Mouse (Mus musculus) intestine, embryonic 14.5 days (tissue): Measurements from ENCODE around the gene Tcf25. TPM values are rescaled to one million over a fixed set of nuclear protein-coding genes. Genes with fewer than 3 reads are reported as not detected.
"Not testable (repeated sequence)": the region's sequence is repeated elsewhere in the genome, so short reads cannot be mapped to it uniquely, and the experiment has no call there.

Experiments used
- ATAC-seq: fragments of 200-750 bp; cut with Nextera tagmentation; replicated peaks from 2 replicates; pipeline ENCODE4 v1.8.0; 2017; ENCODE audit warnings: low read depth, moderate number of reproducible peaks, moderate TSS enrichment, moderate library complexity; ENCODE audit not compliant: low FRiP score, low TSS enrichment
- DNase-seq: peaks from one replicate; pipeline ENCODE4 v3.0.0-alpha.2; 2018; ENCODE audit warnings: low spot score
- H3K27ac ChIP-seq: fragments of 300-500 bp; sonication (generic); 2 replicates; pipeline ENCODE4 v1.5.1; 2014; ENCODE audit warnings: low read depth, mild to moderate bottlenecking, control low read depth
- H3K27me3 ChIP-seq: fragments of 300-500 bp; sonication (generic); replicated peaks from 2 replicates; pipeline ENCODE4 v1.6.1; 2014; ENCODE audit warnings: low read length, control low read depth; ENCODE audit not compliant: control insufficient read depth, insufficient read depth
- H3K36me3 ChIP-seq: fragments of 300-500 bp; sonication (generic); 2 replicates; pipeline ENCODE4 v1.6.1; 2014; ENCODE audit warnings: low read length, control low read depth; ENCODE audit not compliant: control insufficient read depth, insufficient read depth
- H3K4me1 ChIP-seq: fragments of 300-500 bp; sonication (generic); replicated peaks from 2 replicates; pipeline ENCODE4 v1.6.1; 2014; ENCODE audit warnings: low read length, control low read depth, mixed read lengths; ENCODE audit not compliant: control insufficient read depth, insufficient read depth
- H3K4me2 ChIP-seq: fragments of 300-500 bp; sonication (generic); 2 replicates; pipeline ENCODE4 v1.6.1; 2014; ENCODE audit warnings: low read length
- H3K4me3 ChIP-seq: fragments of 300-500 bp; sonication (generic); 2 replicates; pipeline ENCODE4 v1.5.1; 2014; ENCODE audit warnings: low read depth, low read length, control low read depth, mixed read lengths
- H3K9ac ChIP-seq: fragments of 300-500 bp; sonication (generic); 2 replicates; pipeline ENCODE4 v1.6.1; 2014; ENCODE audit warnings: mild to moderate bottlenecking, low read length
- H3K9me3 ChIP-seq: fragments of 300-500 bp; sonication (generic); 2 replicates; pipeline ENCODE4 v1.6.1; 2016; ENCODE audit warnings: low read length, control low read depth; ENCODE audit not compliant: control insufficient read depth
- WGBS: fragments of 180-500 bp; shearing (Covaris S2); extraction: QIAGEN DNeasy Blood & Tissue Kit; methylation state at CpG from one replicate; pipeline ENCODE4 v1.1.7; 2014; 5-methylcytosine and 5-hydroxymethylcytosine counted together
- polyA plus RNA-seq: library from polyadenylated mRNA; unstranded; fragments of >200 nt; fragmentation: Nextera tagmentation; extraction: Ambion mirVana; gene quantifications from 2 replicates; pipeline ENCODE4 v1.2.1, GENCODE M21; 2014

Gene Tcf25
- polyA plus RNA-seq, 1 experiment from 2014 or later: 170 TPM

DNA sequence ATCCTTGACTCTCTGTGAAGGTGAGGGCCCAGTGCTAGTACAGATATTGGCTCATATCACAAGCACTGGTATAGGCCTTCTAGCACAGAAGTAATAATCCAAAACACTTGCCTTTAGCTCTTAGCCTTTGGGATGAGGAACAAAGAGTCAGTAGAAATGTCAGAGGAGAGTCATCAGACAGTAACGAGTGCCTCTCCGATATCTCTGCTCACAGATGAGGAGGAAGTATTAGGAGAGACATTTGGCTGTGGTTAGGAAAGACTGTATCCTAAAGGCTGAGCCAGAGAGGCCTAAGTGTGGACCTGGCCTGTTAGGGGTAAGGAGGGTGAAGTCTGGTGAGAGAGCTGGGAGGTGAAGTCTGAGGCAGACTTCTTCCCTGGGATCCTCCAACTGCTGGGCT is 68.2 kb downstream of the Tcf25 start:
- Histone ChIP-seq H3K4me2 (no peak overlapping the region), H3K27me3 (no peaks in the 10 kb centered on the region), H3K36me3 (no peaks in the 10 kb centered on the region), H3K4me1 (peaks cover 7% of the 10 kb centered on the region; the same call in 1 of the 2 replicates), H3K9ac (no peak overlapping the region), H3K9me3 (no peaks in the 10 kb centered on the region), H3K4me3 (no peak overlapping the region), H3K27ac (no peak overlapping the region)
- no peak for DNase-seq
- no peak for ATAC-seq
- 93% methylated on average over 2 of the region's 2 CpGs for WGBS

DNA sequence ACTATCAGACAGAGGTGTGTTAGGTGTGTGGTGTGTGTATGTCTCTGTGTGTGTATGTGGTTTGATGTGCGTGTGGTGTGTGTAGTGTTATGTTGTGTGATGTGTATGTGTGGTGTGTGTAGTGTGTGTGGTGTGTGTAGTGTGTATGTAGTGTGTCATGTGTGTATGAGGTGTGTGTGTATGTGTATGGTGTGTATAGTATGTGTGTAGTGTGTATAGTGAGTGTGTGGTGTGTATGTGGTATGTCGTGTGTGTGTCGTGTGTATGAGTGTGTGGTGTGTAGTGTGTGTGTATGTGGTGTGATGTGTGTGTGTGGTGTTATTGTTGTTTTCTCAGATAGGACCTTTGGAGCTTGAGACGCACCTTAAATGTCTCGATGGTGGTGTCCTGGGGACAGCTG is 68.8 kb downstream of the Tcf25 start:
- Histone ChIP-seq H3K4me3 (peak overlapping the region; percentile 69; the same call in 1 of the 2 replicates), H3K4me2 (peak overlapping the region; percentile 57), H3K9ac (no peak overlapping the region), H3K27ac (no peak overlapping the region), H3K4me1 (peaks cover 7% of the 10 kb centered on the region; the same call in 1 of the 2 replicates), H3K9me3 (no peaks in the 10 kb centered on the region), H3K27me3 (no peaks in the 10 kb centered on the region), H3K36me3 (no peaks in the 10 kb centered on the region)
- ATAC-seq: 0 out of 2 replicates have a peak, but pooled peaks have one; percentile 5
- WGBS: 84% methylated on average over 5 of the region's 5 CpGs
- DNase-seq: no peak

GRCm38 (mm10) chr8:123442871-123443575 is 69.5 kb downstream of the Tcf25 start:
- H3K4me3 ChIP-seq: peak overlapping the region; percentile 69
- H3K4me1 ChIP-seq: peaks cover 7% of the 10 kb centered on the region; the same call in 1 of the 2 replicates
- peak overlapping the region; percentile 67 for H3K27ac ChIP-seq
- ATAC-seq (peak; percentile 95), DNase-seq (peak; percentile 99)
- under 1% methylated on average over 39 of the region's 41 CpGs for WGBS
- H3K9ac ChIP-seq: peak overlapping the region; percentile 82
- H3K36me3 ChIP-seq: no peaks in the 10 kb centered on the region
- no peaks in the 10 kb centered on the region for H3K27me3 ChIP-seq
- H3K4me2 ChIP-seq: peak overlapping the region; percentile 57
- no peaks in the 10 kb centered on the region for H3K9me3 ChIP-seq

DNA sequence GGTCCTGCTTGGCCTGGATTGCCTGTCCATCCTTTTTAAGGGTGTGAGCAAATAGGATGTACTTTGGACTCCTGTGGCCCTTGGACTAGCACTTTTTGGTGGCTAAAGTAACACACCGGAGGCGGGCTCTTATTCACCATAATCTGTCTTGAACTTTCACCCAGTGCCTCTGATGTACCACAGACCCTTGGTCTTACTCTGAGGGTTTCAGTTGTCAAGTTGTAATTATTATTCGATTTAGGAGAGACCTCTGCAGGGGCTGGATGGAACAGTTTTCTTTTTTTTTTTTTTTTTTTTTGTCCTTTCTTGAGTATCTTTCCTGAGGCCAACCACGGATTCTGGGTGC is 70.0 kb downstream of the Tcf25 start:
- no peak for ATAC-seq
- Histone ChIP-seq H3K4me1 (peaks cover 7% of the 10 kb centered on the region; the same call in 1 of the 2 replicates), H3K9me3 (no peaks in the 10 kb centered on the region), H3K4me2 (peak overlapping the region; percentile 57), H3K9ac (peak overlapping the region; percentile 82), H3K36me3 (no peaks in the 10 kb centered on the region), H3K27me3 (no peaks in the 10 kb centered on the region), H3K4me3 (peak overlapping the region; percentile 69), H3K27ac (peak overlapping the region; percentile 67; the same call in 1 of the 2 replicates)
- WGBS: 23% methylated on average over 4 of the region's 4 CpGs
- no peak for DNase-seq

DNA sequence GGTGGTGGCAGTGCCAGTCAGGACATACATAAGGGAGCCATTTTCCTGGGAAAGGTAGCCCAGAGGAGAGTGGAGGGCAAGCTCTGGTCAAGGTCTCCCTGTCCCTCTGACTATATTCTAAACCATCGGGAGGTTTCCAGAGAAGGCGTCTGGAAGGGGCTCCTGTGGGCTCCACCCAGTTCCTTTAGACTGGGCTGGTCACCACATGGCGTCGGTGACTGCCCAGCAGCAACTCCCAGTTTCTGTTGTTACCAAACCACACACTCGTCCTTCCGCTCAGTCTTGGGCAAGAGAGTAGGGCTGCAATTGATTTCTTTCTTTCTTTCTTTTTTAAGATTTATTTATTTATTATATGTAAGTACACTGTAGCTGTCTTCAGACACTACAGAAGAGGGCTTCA is 70.6 kb downstream of the Tcf25 start:
- WGBS: 82% methylated on average over 6 of the region's 6 CpGs
- no peaks in the 10 kb centered on the region for H3K27me3 ChIP-seq
- H3K4me3 ChIP-seq: no peak overlapping the region
- peaks cover 2% of the 10 kb centered on the region for H3K36me3 ChIP-seq
- ATAC-seq (no peak), DNase-seq (no peak)
- H3K9me3 ChIP-seq: no peaks in the 10 kb centered on the region
- no peak overlapping the region; the same call in 1 of the 2 replicates for H3K4me2 ChIP-seq
- H3K27ac ChIP-seq: no peak overlapping the region
- no peak overlapping the region for H3K9ac ChIP-seq
- peaks cover 7% of the 10 kb centered on the region; the same call in 1 of the 2 replicates for H3K4me1 ChIP-seq

DNA sequence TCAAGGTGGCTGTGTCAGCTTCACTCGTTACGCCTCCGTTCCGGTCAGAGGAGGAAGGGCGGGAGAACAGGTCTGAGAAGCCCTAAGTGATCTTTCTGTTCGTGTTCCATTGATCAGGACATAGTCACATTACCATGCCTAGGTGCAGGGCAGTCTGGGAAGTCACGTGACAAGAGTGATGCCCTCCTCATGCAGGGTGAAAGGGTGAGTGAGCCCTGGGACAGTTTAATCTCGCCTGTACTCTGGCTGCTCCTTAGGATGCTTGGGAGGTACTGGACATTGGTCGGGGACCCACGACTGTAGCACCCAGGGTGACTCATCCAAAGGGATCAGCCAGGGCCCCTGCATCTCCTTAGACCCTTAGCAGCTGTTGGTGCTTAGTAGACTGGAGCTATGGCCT is 72.4 kb downstream of the Tcf25 start:
- ATAC-seq (no peak), DNase-seq (no peak)
- no peak overlapping the region for H3K27ac ChIP-seq
- no peak overlapping the region for H3K4me2 ChIP-seq
- H3K4me3 ChIP-seq: no peak overlapping the region
- no peak overlapping the region for H3K9ac ChIP-seq
- peaks cover 7% of the 10 kb centered on the region; the same call in 1 of the 2 replicates for H3K4me1 ChIP-seq
- no peaks in the 10 kb centered on the region for H3K27me3 ChIP-seq
- 89% methylated on average over 10 of the region's 10 CpGs for WGBS
- H3K36me3 ChIP-seq: peaks cover 13% of the 10 kb centered on the region
- H3K9me3 ChIP-seq: no peaks in the 10 kb centered on the region

DNA sequence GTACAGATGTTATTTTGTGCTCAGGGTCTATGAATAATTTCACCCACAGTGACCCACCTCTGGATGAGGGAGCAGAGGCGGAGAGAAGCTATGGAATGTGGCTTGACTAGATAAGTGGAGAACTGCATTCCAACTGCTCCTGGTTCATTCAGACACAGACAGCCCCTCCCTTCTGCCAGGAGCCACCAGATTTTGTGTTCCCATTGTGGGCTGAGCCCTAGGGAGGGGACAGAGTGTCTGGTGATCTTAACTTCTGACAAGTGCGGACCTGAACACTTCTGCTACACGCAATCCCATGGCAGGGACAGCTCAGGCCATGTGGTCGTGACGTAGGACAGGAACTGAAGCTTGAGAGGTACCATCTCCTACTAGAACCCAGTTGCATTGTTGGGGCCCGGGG is 73.2 kb downstream of the Tcf25 start:
- ATAC-seq (no peak), DNase-seq (no peak)
- Histone ChIP-seq H3K9me3 (no peaks in the 10 kb centered on the region), H3K27ac (no peak overlapping the region), H3K27me3 (no peaks in the 10 kb centered on the region), H3K4me2 (no peak overlapping the region), H3K4me3 (no peak overlapping the region), H3K4me1 (peaks cover 7% of the 10 kb centered on the region; the same call in 1 of the 2 replicates), H3K9ac (no peak overlapping the region), H3K36me3 (peaks cover 16% of the 10 kb centered on the region)
- 77% methylated on average over 6 of the region's 6 CpGs for WGBS

DNA sequence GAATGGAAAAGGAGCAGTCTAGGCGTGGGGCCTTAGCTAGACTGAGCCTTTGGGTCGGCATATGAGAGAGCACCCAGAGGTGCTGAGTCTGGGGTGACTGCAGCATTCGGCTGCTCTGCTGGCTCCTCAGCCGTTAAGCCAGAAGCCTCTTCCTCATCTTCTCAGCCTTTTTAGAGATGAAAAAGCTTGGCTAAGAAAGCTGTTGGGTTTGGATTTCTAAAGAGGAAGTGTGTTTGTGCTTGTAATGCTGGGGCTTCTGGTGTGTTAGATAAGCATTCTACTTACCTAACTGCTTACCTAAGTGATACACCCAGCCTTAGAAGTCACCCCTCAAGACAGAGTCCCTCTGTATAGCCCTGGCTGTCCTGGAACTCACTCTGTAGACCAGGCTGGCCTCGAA is 77.2 kb downstream of the Tcf25 start:
- ATAC-seq (no peak), DNase-seq (no peak)
- H3K9ac ChIP-seq: no peak overlapping the region
- H3K9me3 ChIP-seq: no peaks in the 10 kb centered on the region
- H3K27ac ChIP-seq: no peak overlapping the region
- no peak overlapping the region for H3K4me3 ChIP-seq
- no peaks in the 10 kb centered on the region for H3K4me1 ChIP-seq
- 89% methylated on average over 5 of the region's 5 CpGs for WGBS
- no peak overlapping the region for H3K4me2 ChIP-seq
- H3K27me3 ChIP-seq: no peaks in the 10 kb centered on the region
- H3K36me3 ChIP-seq: peaks cover 47% of the 10 kb centered on the region

GRCm38 (mm10) chr8:123451747-123452146 is 78.2 kb downstream of the Tcf25 start:
- H3K4me1 ChIP-seq, DNase-seq, H3K4me3 ChIP-seq, H3K4me2 ChIP-seq, H3K9me3 ChIP-seq, H3K27ac ChIP-seq, H3K27me3 ChIP-seq, H3K9ac ChIP-seq, ATAC-seq: not testable (repeated sequence)
- WGBS: 96% methylated on average over 12 of the region's 12 CpGs
- peaks cover 53% of the 10 kb centered on the region for H3K36me3 ChIP-seq
